Mouse (Mus musculus): ENCODE measurements around the gene Nog.

Gene Nog

GRCm38 (mm10) chr11:89302056-89302815 lies at the start of gene Nog:
Nog (minus strand) TSS chr11:89302332.
- DNase-seq (ENCODE audit: low spot score), result no peak

GRCm38 (mm10) chr11:89340238-89340637 lies 38.1 kb upstream of the Nog start:
- DNase-seq (ENCODE audit: low spot score), result no peak

GRCm38 (mm10) chr11:89339783-89340182 lies 37.7 kb upstream of the Nog start:
- DNase-seq (ENCODE audit: low spot score), result no peak

GRCm38 (mm10) chr11:89337910-89338309 lies 35.8 kb upstream of the Nog start:
- DNase-seq (ENCODE audit: low spot score), result peak; percentile 13

GRCm38 (mm10) chr11:89327089-89327881 lies 25.2 kb upstream of the Nog start:
- DNase-seq (ENCODE audit: low spot score), result no peak

- DNase-seq (ENCODE audit: low spot score), result no peak
Measured at GRCm38 (mm10) chr11:89321775-89322174, 19.6 kb upstream of the Nog start.

GRCm38 (mm10) chr11:89319675-89320074 lies 17.5 kb upstream of the Nog start:
- DNase-seq (ENCODE audit: low spot score), result no peak

GRCm38 (mm10) chr11:89318324-89318723 lies 16.2 kb upstream of the Nog start:
- DNase-seq (ENCODE audit: low spot score), result no peak

GRCm38 (mm10) chr11:89317757-89318156 lies 15.6 kb upstream of the Nog start:
- DNase-seq (ENCODE audit: low spot score), result no peak

GRCm38 (mm10) chr11:89314374-89314773 lies 12.2 kb upstream of the Nog start:
- no peak for DNase-seq (ENCODE audit: low spot score)

- no peak for DNase-seq (ENCODE audit: low spot score)
Measured at GRCm38 (mm10) chr11:89312378-89312777, 10.2 kb upstream of the Nog start.

- no peak for DNase-seq (ENCODE audit: low spot score)
Measured at GRCm38 (mm10) chr11:89310217-89310616, 8.1 kb upstream of the Nog start.

- peak; percentile 77 for DNase-seq (ENCODE audit: low spot score)
Measured at GRCm38 (mm10) chr11:89303421-89303820, 1.3 kb upstream of the Nog start.

- peak; percentile 23 for DNase-seq (ENCODE audit: low spot score)
Measured at GRCm38 (mm10) chr11:89302816-89303180, 666 bp upstream of the Nog start.

GRCm38 (mm10) chr11:89301331-89302055 lies 639 bp downstream of the Nog start:
- no peak for DNase-seq (ENCODE audit: low spot score)

GRCm38 (mm10) chr11:89299784-89300775 lies 2.1 kb downstream of the Nog start:
- DNase-seq (ENCODE audit: low spot score), result no peak

- DNase-seq (ENCODE audit: low spot score), result no peak
Measured at GRCm38 (mm10) chr11:89299116-89299783, 2.9 kb downstream of the Nog start.

- DNase-seq (ENCODE audit: low spot score), result no peak
Measured at GRCm38 (mm10) chr11:89298285-89299010, 3.7 kb downstream of the Nog start.

GRCm38 (mm10) chr11:89297521-89297920 lies 4.6 kb downstream of the Nog start:
- no peak for DNase-seq (ENCODE audit: low spot score)

- DNase-seq (ENCODE audit: low spot score), result no peak
Measured at GRCm38 (mm10) chr11:89269809-89270361, 32.2 kb downstream of the Nog start.
